In genomic region chr14:31793979-31794775, GRCm38 (mm10) we compare ENCODE assay signal across 8 mouse cellular contexts. TPM values are rescaled to one million over a fixed set of nuclear protein-coding genes. Genes with fewer than 3 reads are reported as not detected.
DNase-seq lines count a peak whose midpoint lies in the region; ATAC-seq lines count a peak whose summit lies in the region.

No protein-coding gene starts in this region.

- H3K27me3 ChIP-seq in hindbrain, embryonic 12.5 days: no peaks in the 10 kb centered on the region
- no peaks in the 10 kb centered on the region for H3K27me3 ChIP-seq in liver, embryonic 15.5 days

- no peaks in the 10 kb centered on the region for H3K9me3 ChIP-seq in hindbrain, embryonic 12.5 days (replicated peaks)
- H3K9me3 ChIP-seq in liver, embryonic 15.5 days (replicated peaks): no peaks in the 10 kb centered on the region

- DNase-seq in gastrocnemius, adult 18-20 months (ENCODE audit: low spot score): peak; percentile 27
- DNase-seq in gastrocnemius, postnatal 36 days: no peak
- peak; percentile 58 for DNase-seq in A20 (ENCODE audit: low read depth, low spot score)
- peak; percentile 63 for DNase-seq in cerebellum, adult 9-10 months
- DNase-seq in retina, embryonic 14.5 days (ENCODE audit: low spot score): peak; percentile 78
- DNase-seq in testis, postnatal 14 days (ENCODE audit: low spot score): no peak

- no peak overlapping the region for H3K27ac ChIP-seq in hindbrain, embryonic 12.5 days
- H3K27ac ChIP-seq in liver, embryonic 15.5 days (replicated peaks): no peak overlapping the region

- 74% methylated on average over 4 of the region's 4 CpGs for WGBS in hindbrain, embryonic 12.5 days
- WGBS in liver, embryonic 15.5 days (ENCODE audit: insufficient replicate concordance): 62% methylated on average over 4 of the region's 4 CpGs

- ATAC-seq in hindbrain, embryonic 12.5 days (ENCODE audit: low FRiP score): peak; percentile 80
- ATAC-seq in liver, embryonic 15.5 days (ENCODE audit: insufficient read depth): peak; percentile 54; the same call in 1 of the 2 replicates

- H3K9ac ChIP-seq in hindbrain, embryonic 12.5 days: 0 out of 2 replicates have a peak overlapping the region, but pooled peaks have one; percentile 23
- H3K9ac ChIP-seq in liver, embryonic 15.5 days: no peak overlapping the region

- peaks cover 4% of the 10 kb centered on the region; the same call in 1 of the 2 replicates for H3K4me1 ChIP-seq in hindbrain, embryonic 12.5 days
- peaks cover 14% of the 10 kb centered on the region for H3K4me1 ChIP-seq in liver, embryonic 15.5 days (replicated peaks)

- no peak overlapping the region for H3K4me2 ChIP-seq in hindbrain, embryonic 12.5 days (replicated peaks)
- no peak overlapping the region for H3K4me2 ChIP-seq in liver, embryonic 15.5 days

- H3K36me3 ChIP-seq in hindbrain, embryonic 12.5 days: no peaks in the 10 kb centered on the region
- H3K36me3 ChIP-seq in liver, embryonic 15.5 days (replicated peaks): no peaks in the 10 kb centered on the region

- intact Hi-C loops in gastrocnemius, postnatal 36 days (cut with DNase I): loop anchor here (5.0 kb wide), 1 partner anchor 283 kb away; no protein-coding TSS in a partner anchor

- H3K4me3 ChIP-seq in hindbrain, embryonic 12.5 days: no peak overlapping the region
- H3K4me3 ChIP-seq in liver, embryonic 15.5 days (replicated peaks): no peak overlapping the region

RNA-seq across cellular contexts. Expression of gene Ankrd28, which starts 36.3 kb away (rescaled TPM):
- 10 to 100 TPM; 44.7 to 55.8 TPM for total RNA-seq in gastrocnemius, adult 18-20 months (2021)
- 10 to 100 TPM; 36.7 to 49.1 TPM for total RNA-seq in gastrocnemius, postnatal 36 days (2021)
- 12.6 and 14.9 TPM in 2 replicates for polyA plus RNA-seq in hindbrain, embryonic 12.5 days (2016; fragmentation: Nextera tagmentation; extraction: Ambion mirVana)
- 3.5 and 3.6 TPM in 2 replicates for polyA plus RNA-seq in liver, embryonic 15.5 days (2015; fragmentation: Nextera tagmentation; extraction: Ambion mirVana)

Comparison
In these comparisons a context has a peak if more than half of its experiments do, and no peak if none do; other contexts are left out.
1. DNase-seq: peak in gastrocnemius, adult 18-20 months (single experiment), A20 (single experiment), cerebellum, adult 9-10 months (single experiment) and retina, embryonic 14.5 days (single experiment); none in gastrocnemius, postnatal 36 days (0 of 2) and testis, postnatal 14 days (single experiment).